Mouse (Mus musculus) ES-Bruce4 (cell line): ENCODE data around the gene 6430628N08Rik.

Source experiments
- CTCF ChIP-seq: IDR thresholded peaks from one replicate; pipeline ENCODE4 v1.8.1; 2011; ENCODE audit warnings: low read depth, low read length
- EP300 ChIP-seq: IDR thresholded peaks from 2 replicates; pipeline ENCODE4 v1.6.1; 2011; ENCODE audit warnings: low read depth, low read length; ENCODE audit not compliant: insufficient read depth
- POLR2A ChIP-seq: IDR thresholded peaks from one replicate; pipeline ENCODE4 v1.8.1; 2011; ENCODE audit warnings: low read length; ENCODE audit not compliant: insufficient read depth

DNA sequence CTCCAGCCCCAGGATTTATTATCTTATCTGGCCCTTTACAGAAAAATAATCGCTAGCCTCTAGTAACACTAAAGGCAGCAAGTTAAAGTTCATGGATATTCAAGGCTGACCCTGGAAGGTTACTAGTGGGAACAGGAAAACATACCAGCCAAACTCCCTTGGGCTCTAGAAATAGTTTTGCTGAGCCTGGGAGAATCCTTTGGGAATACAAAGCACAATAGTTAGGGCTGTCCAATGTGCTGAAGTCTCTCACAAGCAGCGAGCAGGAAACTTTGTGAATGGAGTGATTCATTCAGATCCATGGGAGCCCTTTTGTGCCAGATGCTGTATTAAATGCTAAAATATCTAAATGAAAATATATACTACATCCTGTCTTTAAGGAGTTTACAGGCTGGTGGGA, 43.8 kb upstream of the 6430628N08Rik start:
- TF ChIP-seq CTCF (no peak), POLR2A (no peak), EP300 (no peak)
